Mouse (Mus musculus): ENCODE data around the gene Ccsap. TPM values are rescaled to one million over a fixed set of nuclear protein-coding genes. Genes with fewer than 3 reads are reported as not detected.
"Not testable (repeated sequence)": the region's sequence is repeated elsewhere in the genome, so short reads cannot be mapped to it uniquely, and the experiment has no call there.

Gene Ccsap
- polyA plus RNA-seq, 1 experiment from 2014 or later = 3.2 TPM

DNA sequence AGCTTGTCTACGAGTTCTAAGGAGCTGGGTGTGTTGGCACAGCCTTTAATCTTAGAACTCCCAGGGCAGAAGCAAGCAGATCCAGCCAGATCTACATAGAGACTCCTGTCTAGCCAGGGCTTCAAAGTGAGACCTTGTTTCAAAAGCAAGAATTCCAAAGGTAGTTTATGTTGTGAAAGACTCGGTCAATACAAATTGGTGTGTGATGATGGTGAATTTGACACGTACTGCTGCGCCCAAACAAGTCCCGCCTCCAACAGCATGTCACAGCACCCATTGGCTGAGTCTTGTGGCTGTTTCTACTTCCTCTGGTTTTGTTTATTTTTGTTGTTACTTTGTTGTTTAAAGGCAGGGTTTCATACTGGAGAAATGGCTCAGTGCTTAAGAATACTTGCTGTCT, 47.8 kb downstream of the Ccsap start:
- no peak overlapping the region for H3K27ac ChIP-seq
- no peaks in the 10 kb centered on the region for H3K79me2 ChIP-seq (ENCODE audit: inconsistent target)
- WGBS (ENCODE audit: missing documents) = 86% methylated on average over 5 of the region's 5 CpGs
- no peaks in the 10 kb centered on the region for H3K36me3 ChIP-seq (ENCODE audit: inconsistent target)
- no peak overlapping the region for H3K4me3 ChIP-seq (ENCODE audit: inconsistent target)

DNA sequence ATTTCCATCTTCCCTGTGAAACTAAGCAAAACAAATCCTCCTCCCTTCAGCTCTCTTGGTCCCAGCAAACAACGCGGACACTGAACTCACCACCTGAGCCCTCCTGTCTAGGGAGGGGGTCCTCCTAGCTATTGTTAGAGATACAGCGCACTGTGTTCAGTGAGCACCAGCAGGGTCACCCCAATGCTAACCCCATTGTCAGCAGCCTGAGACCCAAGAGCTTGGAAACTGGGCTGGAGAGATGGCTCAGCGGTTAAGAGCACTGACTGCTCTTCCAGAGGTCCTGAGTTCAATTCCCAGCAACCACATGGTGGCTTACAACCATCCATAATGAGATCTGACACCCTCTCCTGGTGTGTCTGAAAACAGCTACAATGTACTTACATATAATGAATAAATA, 50.7 kb downstream of the Ccsap start:
- not testable (repeated sequence) for H3K36me3 ChIP-seq (ENCODE audit: inconsistent target); H3K79me2 ChIP-seq (ENCODE audit: inconsistent target); H3K27ac ChIP-seq; H3K4me3 ChIP-seq (ENCODE audit: inconsistent target)
- 98% methylated on average over 4 of the region's 4 CpGs for WGBS (ENCODE audit: missing documents)

DNA sequence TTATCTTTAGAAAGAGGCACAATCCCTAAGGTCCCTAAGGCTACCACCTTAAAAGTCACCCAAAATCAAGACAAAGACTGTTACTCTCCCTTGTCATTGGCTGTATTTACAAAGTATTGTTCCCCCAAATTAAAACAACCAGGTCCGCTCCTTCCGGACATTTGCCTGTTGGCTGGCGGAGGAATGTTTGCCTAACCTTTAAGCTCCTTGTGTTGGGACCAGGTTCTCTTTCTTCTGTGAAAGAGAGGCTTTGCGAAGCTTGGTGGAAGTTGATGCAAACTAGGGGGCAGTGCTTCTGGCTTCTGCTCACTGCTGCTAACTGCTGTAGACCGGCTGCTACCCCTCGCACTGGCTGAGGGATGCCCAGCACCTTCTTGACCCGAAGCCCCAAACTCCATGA, 51.3 kb downstream of the Ccsap start:
- 97% methylated on average over 5 of the region's 7 CpGs for WGBS (ENCODE audit: missing documents)
- Histone ChIP-seq H3K36me3 (ENCODE audit: inconsistent target) (no peaks in the 10 kb centered on the region), H3K4me3 (ENCODE audit: inconsistent target) (no peak overlapping the region), H3K27ac (no peak overlapping the region), H3K79me2 (ENCODE audit: inconsistent target) (no peaks in the 10 kb centered on the region)

DNA sequence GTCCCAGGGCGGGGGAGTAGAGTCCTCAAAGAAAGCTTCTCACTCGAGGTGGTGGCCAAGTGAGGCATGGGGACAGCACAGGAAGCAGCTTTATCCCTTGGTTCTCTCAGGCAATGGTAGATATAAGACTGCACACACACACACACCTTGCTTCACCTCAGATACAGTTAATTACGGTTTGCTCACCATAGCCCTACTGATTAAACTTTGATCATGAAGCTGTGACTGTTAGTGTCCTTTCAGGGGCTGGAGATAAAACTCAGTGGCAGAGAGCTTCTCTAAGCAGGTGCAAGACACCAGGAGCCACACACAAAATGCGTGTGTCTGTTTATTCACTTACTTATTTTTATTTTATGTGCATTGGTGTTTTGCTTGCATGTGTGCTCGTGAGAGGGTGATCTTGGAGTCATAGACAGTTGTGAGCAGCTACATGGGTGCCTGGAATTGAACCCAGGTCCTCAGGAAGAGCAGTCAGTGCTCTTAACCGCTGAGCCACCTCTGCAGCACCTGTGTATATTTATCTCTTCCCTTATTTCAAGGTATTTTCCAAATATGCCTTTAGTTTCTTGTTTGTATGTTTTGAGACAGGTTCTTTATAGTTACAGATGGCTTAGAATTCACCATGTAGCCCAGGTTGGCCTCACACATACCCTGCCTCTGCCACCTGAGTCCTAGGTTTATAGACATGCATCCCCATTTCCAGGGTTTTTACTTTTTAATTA, 52.0 kb downstream of the Ccsap start:
- no peak overlapping the region for H3K27ac ChIP-seq
- no peak overlapping the region for H3K4me3 ChIP-seq (ENCODE audit: inconsistent target)
- WGBS (ENCODE audit: missing documents) = 71% methylated on average over 6 of the region's 6 CpGs
- H3K79me2 ChIP-seq (ENCODE audit: inconsistent target) = no peaks in the 10 kb centered on the region
- H3K36me3 ChIP-seq (ENCODE audit: inconsistent target) = no peaks in the 10 kb centered on the region

DNA sequence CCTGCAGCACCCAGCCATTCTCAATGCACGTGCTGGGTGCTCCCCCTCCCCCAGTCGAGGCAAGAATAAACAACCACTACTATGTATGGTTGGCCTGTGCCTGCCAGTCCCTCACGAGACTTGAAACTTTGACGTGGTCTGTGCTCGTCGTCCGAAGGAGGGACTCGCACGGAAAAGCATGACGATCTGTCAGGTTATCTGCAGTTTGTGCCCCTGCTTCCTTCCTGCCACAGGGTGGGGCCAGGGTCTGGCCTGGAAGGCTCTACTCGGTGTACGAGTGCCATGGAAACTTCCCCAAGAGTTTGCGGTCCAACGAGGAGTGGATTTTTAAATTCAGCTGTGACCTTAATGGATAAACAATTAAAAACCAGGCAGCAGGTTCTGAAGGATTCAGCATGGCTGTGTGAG, 53.0 kb downstream of the Ccsap start:
- H3K27ac ChIP-seq = no peak overlapping the region
- 13% methylated on average over 14 of the region's 14 CpGs for WGBS (ENCODE audit: missing documents)
- H3K4me3 ChIP-seq (ENCODE audit: inconsistent target) = no peak overlapping the region

DNA sequence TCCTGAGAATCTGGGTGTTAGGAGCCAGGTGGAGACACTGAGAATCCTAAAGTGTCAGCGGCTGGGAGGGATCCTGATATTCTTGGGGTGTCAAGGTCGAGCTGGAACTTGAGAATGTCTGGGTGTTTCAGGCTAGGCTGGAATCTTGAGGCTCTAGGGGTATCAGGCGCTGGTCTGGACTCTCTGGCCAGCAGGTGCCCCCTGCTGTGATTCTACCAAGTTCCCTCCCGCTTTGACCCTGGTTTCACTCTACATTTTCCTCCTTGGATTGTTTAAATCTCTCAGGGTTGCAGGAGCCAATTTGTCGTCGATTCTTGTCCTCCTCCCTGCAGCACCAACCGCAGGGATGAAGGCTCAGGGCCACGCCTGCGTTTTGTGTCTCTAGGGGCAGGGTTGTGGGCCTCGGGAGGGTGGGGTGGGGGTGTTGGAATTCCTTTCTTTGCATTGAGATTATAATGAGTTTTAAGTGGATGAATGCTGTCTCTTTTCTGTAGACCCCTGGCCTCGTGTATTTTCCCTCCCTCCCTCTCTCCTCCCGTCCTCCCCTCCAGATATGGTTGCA, 53.6 kb downstream of the Ccsap start:
- H3K79me2 ChIP-seq (ENCODE audit: inconsistent target) = no peaks in the 10 kb centered on the region
- H3K27ac ChIP-seq = no peak overlapping the region
- no peaks in the 10 kb centered on the region for H3K36me3 ChIP-seq (ENCODE audit: inconsistent target)
- 16% methylated on average over 11 of the region's 12 CpGs for WGBS (ENCODE audit: missing documents)
- peak overlapping the region; percentile 49 for H3K4me3 ChIP-seq (ENCODE audit: inconsistent target)

More for the DNA sequence above, 53.0 kb downstream of the Ccsap start:
- Histone ChIP-seq H3K36me3 (ENCODE audit: inconsistent target) (no peaks in the 10 kb centered on the region), H3K79me2 (ENCODE audit: inconsistent target) (no peaks in the 10 kb centered on the region)

DNA sequence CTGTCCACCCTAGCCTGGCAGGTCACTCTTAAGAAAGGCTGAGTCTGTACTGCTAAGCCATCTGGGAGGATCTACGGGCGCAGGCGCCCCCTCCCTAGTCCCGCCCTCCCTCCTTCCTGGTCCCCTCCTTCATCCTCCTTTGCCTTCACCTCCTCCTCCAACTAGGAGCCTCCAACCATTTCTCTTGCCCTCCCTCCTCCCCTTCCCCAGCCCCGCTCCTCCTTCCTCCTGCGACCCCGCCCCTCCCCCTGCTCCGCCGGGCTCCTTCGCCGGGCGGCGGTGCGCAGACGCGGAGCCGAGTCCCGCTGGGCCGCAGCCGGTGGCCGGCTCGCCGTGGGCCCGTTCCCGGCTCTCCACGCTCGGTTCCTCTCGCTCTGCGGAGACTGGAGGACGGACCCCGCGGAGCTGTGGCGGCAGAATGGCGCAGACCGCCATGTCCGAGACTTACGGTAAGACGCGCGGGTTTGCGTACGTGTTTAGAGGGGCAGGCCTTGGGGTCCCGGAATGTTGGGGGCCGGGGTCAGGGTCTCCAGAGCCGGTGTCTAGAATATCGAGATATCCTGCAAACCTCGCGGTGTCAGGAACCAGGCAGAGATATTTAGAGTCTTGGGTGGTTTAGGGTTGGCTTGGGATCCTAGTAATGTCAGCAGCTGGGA, 54.2 kb downstream of the Ccsap start, which contains the start of gene Rab4a:
Gene Rab4a, plus strand, starts transcription at position 268 of the 656 bp plus-strand sequence.
- 1% methylated on average over 43 of the region's 48 CpGs for whole genome bisulfite sequencing (ENCODE audit: missing documents)
- Histone ChIP-seq H3K36me3 (ENCODE audit: inconsistent target) (no peaks in the 10 kb centered on the region), H3K27ac (no peak within 1 kb of the TSS), H3K4me3 (ENCODE audit: inconsistent target) (peak within 1 kb of the TSS; percentile 49), H3K79me2 (ENCODE audit: inconsistent target) (no peaks in the 10 kb centered on the region)

DNA sequence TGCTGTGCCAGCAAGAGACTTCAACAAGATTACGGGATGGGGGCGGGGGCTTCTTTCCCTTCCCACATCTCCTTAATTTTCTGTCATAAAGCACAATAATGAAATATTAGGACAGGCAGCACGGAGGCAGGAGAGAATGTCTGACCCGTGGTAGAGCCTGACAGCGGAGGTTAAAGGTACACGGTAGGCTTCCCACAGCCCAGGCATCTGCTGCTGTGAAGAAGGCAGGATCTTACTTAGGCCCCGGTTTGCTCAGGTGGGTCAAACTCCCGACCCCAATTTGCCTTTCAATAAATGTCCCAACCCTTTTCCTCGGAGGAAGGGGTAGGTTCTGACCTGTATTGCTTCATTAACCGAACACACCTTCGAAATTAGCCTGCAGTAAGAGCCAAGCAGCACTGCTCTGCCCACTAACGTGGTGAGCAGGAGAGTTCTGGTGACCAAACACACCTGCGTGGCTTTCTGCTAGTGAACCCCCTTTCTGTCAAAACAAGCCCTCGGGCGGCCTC, 54.7 kb downstream of the Ccsap start:
- no peak overlapping the region; the same call in 1 of the 2 replicates for H3K4me3 ChIP-seq (ENCODE audit: inconsistent target)
- no peaks in the 10 kb centered on the region for H3K79me2 ChIP-seq (ENCODE audit: inconsistent target)
- WGBS (ENCODE audit: missing documents) = 49% methylated on average over 15 of the region's 15 CpGs
- H3K36me3 ChIP-seq (ENCODE audit: inconsistent target) = no peaks in the 10 kb centered on the region
- H3K27ac ChIP-seq = no peak overlapping the region

DNA sequence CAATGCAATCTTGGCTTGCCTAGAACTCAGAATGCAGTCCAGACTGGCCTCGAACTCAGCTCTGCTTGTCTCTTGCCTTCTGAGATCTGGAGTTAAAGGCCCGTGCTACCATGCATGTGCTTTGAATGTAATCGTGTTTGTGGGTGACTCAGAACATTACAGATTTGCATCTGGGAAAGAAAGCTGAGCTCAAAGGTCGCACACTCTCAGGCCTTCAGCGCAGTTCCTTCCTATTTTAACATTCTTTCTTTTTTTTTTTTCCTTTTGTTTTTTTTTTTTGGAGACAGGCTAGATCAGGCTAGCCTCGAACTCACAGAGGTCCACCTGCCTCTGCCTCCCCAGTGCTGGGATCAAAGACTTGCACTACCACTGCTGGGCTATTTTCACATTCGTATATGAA, 55.4 kb downstream of the Ccsap start:
- 76% methylated on average over 6 of the region's 7 CpGs for WGBS (ENCODE audit: missing documents)
- H3K4me3 ChIP-seq (ENCODE audit: inconsistent target) = no peak overlapping the region
- H3K79me2 ChIP-seq (ENCODE audit: inconsistent target) = no peaks in the 10 kb centered on the region
- H3K36me3 ChIP-seq (ENCODE audit: inconsistent target) = no peaks in the 10 kb centered on the region
- no peak overlapping the region for H3K27ac ChIP-seq

DNA sequence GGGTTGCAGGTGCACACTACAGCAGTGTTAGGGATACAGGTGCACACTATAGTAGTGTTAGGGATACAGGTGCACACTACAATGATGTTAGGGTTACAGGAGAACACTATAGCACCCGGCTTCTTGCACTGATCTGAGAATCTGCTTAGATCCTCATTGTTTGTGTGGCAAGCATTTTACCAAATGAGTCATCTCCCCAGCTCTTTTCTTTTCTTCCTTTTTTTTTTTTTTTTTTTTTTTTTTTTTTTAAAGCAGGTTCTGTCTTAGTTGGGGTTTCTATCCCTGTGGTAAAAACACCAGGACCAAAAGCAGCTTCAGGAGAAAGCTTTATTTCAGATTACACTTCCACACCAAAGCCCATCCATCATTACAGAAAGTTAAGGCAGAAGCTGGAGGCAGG, 56.4 kb downstream of the Ccsap start:
- H3K79me2 ChIP-seq (ENCODE audit: inconsistent target) = no peaks in the 10 kb centered on the region
- H3K4me3 ChIP-seq (ENCODE audit: inconsistent target) = no peak overlapping the region
- WGBS (ENCODE audit: missing documents) = 33% methylated on average over 1 of the region's 1 CpGs
- H3K36me3 ChIP-seq (ENCODE audit: inconsistent target) = no peaks in the 10 kb centered on the region
- H3K27ac ChIP-seq = no peak overlapping the region

DNA sequence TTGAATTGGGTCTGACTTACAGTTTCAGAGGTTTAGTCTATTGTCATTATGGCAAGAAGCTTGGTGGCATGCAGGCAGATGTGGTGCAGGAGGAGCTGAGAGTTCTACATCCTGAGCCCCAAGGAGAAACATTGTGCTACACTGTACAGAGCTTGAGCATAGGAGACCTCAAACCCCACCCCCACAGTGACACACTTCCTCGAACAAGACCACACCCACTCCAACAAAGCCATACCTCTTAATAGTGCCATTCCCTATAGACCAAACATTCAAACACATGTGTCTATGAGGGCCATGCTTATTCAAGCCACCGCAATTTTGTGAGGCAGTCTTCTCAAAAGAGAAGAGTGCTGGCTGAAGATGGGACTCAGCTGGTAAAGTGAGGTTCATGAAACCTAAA, 58.5 kb downstream of the Ccsap start:
- 100% methylated on average over 2 of the region's 2 CpGs for WGBS (ENCODE audit: missing documents)
- H3K4me3 ChIP-seq (ENCODE audit: inconsistent target) = no peak overlapping the region

DNA sequence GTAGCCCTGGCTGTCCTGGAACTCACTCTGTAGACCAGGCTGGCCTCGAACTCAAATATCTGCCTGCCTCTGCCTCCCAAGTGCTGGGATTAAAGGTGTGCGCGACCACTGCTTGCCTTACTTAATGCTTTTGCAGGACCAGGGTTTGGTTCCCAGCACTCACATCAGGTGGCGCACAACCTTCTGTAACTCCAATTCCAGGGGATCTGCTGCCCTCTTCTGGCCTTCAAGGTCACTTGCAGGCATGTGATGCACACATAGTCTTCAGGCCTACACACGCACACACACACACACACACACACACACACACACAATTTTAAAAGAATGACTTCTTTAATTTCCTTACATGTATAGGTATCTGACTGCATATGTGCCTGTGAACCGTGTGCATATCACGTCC, 59.1 kb downstream of the Ccsap start:
- no peaks in the 10 kb centered on the region for H3K79me2 ChIP-seq (ENCODE audit: inconsistent target)

More for the DNA sequence above, 58.5 kb downstream of the Ccsap start:
- no peaks in the 10 kb centered on the region for H3K36me3 ChIP-seq (ENCODE audit: inconsistent target)
- no peaks in the 10 kb centered on the region for H3K79me2 ChIP-seq (ENCODE audit: inconsistent target)
- H3K27ac ChIP-seq = no peak overlapping the region

DNA sequence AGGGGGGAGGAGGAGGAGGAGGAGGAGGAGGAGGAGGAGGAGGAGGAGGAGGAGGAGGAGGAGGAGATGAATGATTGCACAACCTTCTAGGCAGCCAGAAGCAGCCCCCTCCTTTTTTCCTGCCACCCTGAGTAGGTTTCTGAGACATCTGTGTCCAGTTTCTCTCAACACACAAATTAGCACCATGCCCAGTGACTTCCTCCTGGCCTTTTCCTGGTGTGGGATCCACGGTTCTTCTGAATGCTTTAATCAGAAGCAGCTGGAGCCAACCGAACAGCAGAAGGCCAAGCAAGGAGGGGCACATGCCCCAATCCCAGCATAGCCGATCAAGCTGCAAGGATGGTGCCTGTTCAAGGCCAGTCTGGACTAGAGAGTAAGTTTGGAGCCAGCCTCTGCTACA, 60.1 kb downstream of the Ccsap start:
- no peak overlapping the region for H3K4me3 ChIP-seq (ENCODE audit: inconsistent target)
- no peaks in the 10 kb centered on the region for H3K36me3 ChIP-seq (ENCODE audit: inconsistent target)
- H3K27ac ChIP-seq = no peak overlapping the region
- 57% methylated on average over 3 of the region's 3 CpGs for WGBS (ENCODE audit: missing documents)
- no peaks in the 10 kb centered on the region for H3K79me2 ChIP-seq (ENCODE audit: inconsistent target)

More for the DNA sequence above, 59.1 kb downstream of the Ccsap start:
- H3K36me3 ChIP-seq (ENCODE audit: inconsistent target) = no peaks in the 10 kb centered on the region
- 97% methylated on average over 7 of the region's 7 CpGs for WGBS (ENCODE audit: missing documents)
- no peak overlapping the region for H3K4me3 ChIP-seq (ENCODE audit: inconsistent target)
- no peak overlapping the region for H3K27ac ChIP-seq

DNA sequence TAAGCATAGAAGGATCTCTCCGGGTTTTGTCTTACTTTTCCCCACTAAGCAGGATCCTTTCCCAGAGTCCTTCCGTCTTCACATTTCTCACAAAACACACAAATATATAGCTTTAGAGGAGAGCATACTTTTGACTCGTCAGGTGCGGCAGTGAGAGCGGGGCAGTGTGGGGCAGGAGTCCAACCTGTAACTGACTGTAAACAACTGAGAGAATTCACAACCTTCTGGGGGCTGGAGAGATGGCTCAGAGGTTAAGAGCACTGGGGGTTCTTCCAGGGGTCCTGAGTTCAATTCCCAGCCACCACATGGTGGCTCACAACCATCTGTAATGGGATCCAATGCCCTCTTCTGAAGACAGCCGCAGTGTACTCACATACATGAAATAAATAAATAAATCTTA, 60.6 kb downstream of the Ccsap start:
- Histone ChIP-seq H3K27ac (no peak overlapping the region), H3K36me3 (ENCODE audit: inconsistent target) (no peaks in the 10 kb centered on the region), H3K4me3 (ENCODE audit: inconsistent target) (no peak overlapping the region), H3K79me2 (ENCODE audit: inconsistent target) (no peaks in the 10 kb centered on the region)
- 93% methylated on average over 6 of the region's 6 CpGs for WGBS (ENCODE audit: missing documents)

DNA sequence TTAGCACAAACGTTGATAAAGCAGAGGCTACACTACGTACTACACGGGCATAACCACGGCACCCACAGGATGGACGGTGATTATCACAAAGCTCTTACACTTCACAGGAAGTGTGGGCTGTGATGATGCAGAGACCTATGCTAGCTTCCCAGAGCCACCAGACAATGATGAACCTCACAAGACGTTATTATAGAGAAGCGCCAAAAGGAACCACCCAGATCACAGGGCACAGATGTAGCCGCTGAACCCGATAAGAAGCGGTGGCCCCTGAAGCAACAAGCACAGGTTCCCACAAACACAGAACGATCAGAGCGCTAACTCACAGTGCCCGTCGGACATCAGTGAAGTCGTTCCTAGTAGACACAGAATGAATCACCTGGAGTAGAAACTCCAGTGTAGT, 62.1 kb downstream of the Ccsap start:
- Histone ChIP-seq H3K36me3 (ENCODE audit: inconsistent target) (no peaks in the 10 kb centered on the region), H3K27ac (no peak overlapping the region), H3K79me2 (ENCODE audit: inconsistent target) (no peaks in the 10 kb centered on the region), H3K4me3 (ENCODE audit: inconsistent target) (no peak overlapping the region)
- 77% methylated on average over 15 of the region's 15 CpGs for WGBS (ENCODE audit: missing documents)
